In the genomic region with DNA sequence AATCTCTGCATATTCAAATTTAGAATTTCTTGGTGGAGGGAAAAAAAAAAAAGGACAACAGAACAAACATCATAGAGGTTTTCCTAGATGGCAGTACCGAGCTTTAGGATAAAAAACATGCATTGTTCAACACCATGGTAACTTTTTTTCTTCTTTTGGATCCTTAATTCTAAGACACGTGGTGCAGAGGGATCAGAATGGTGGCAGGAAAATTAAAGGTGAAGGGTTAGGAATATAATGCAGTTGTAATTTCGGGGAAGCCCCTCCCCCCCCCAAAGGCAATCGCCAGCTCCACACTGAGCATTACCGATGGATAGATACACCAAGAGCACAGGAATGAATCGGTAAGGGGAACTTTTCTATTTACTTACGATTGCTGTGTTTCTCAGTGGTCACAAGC, we compare ENCODE assay signal across 8 mouse cellular contexts. TPM values are rescaled to one million over a fixed set of nuclear protein-coding genes. Genes with fewer than 3 reads are reported as not detected.
DNase-seq lines count a peak whose midpoint lies in the region; ATAC-seq and TF ChIP-seq lines count a peak whose summit lies in the region.

No protein-coding gene starts in this region.

- no peaks in the 10 kb centered on the region for H3K4me1 ChIP-seq in spleen, adult 2 months (ENCODE audit: control insufficient read depth, insufficient read depth, insufficient read length)
- H3K4me1 ChIP-seq in liver, embryonic 13.5 days (replicated peaks): peaks cover 16% of the 10 kb centered on the region

- no peak for TF ChIP-seq POLR2A in spleen, adult 2 months (IDR thresholded peaks at IDR 0.05; ENCODE audit: low read depth, low read length)

- 7% methylated on average over 7 of the region's 7 CpGs for WGBS in spleen, adult 2 months
- 4% methylated on average over 7 of the region's 7 CpGs for WGBS in liver, embryonic 13.5 days (ENCODE audit: insufficient replicate concordance)

- no peak overlapping the region for H3K27ac ChIP-seq in spleen, adult 2 months (ENCODE audit: insufficient read depth, low read length)
- no peak overlapping the region for H3K27ac ChIP-seq in liver, embryonic 13.5 days

- 0 out of 2 replicates have a peak overlapping the region, but pooled peaks have one; percentile 3 for H3K4me3 ChIP-seq in spleen, adult 2 months (ENCODE audit: extremely low read depth, insufficient read depth, insufficient read length)
- H3K4me3 ChIP-seq in liver, embryonic 13.5 days (replicated peaks): peak overlapping the region; percentile 58

- no peaks in the 10 kb centered on the region for H3K36me3 ChIP-seq in spleen, adult 2 months (ENCODE audit: control insufficient read depth, insufficient read depth, low read length)
- H3K36me3 ChIP-seq in liver, embryonic 13.5 days: no peaks in the 10 kb centered on the region

- ATAC-seq in liver, embryonic 13.5 days (ENCODE audit: low read depth): no peak
- no peak for ATAC-seq in CD4-positive, CD25-positive, alpha-beta regulatory T cell, adult 4 months

- H3K4me2 ChIP-seq in liver, embryonic 13.5 days: peak overlapping the region; percentile 70

- DNase-seq in spleen, adult 2 months (ENCODE audit: low read depth in 1 of 2, low spot score in 2 of 2): no peak
- no peak for DNase-seq in spleen, postnatal 10 days (ENCODE audit: low spot score in 2 of 2)
- peak; percentile 37 for DNase-seq in forelimb bud, embryonic 11.5 days (ENCODE audit: low read depth, low spot score)
- no peak for DNase-seq in liver, embryonic 13.5 days
- no peak for DNase-seq in ovary, postnatal 36 days (ENCODE audit: low spot score)
- DNase-seq in cerebellum, adult 11 months: no peak
- DNase-seq in cerebellum, postnatal 36 days: no peak

- H3K9me3 ChIP-seq in liver, embryonic 13.5 days (replicated peaks): no peaks in the 10 kb centered on the region

- no peak for TF ChIP-seq CTCF in spleen, adult 2 months (IDR thresholded peaks at IDR 0.05; ENCODE audit: extremely low read depth, insufficient read depth, insufficient read length, insufficient replicate concordance)

- no peak overlapping the region for H3K9ac ChIP-seq in liver, embryonic 13.5 days

- peaks cover 12% of the 10 kb centered on the region for H3K27me3 ChIP-seq in spleen, adult 2 months (ENCODE audit: control insufficient read depth, insufficient read depth, low read length)
- H3K27me3 ChIP-seq in liver, embryonic 13.5 days: peaks cover 85% of the 10 kb centered on the region

RNA-seq across cellular contexts. Expression of gene Gas1, which starts 2.2 kb away (rescaled TPM):
- 17.7 and 44.2 TPM in 2 replicates for polyA plus RNA-seq in spleen, adult 2 months (2012; rRNA removed)
- polyA plus RNA-seq in liver, embryonic 13.5 days (2015; fragmentation: Nextera tagmentation; extraction: Ambion mirVana): 2.8 and 4.1 TPM in 2 replicates
- not detected for polyA plus RNA-seq in CD4-positive, CD25-positive, alpha-beta regulatory T cell, adult 4 months (2017; shearing (Covaris generic))
